Mouse (Mus musculus): ENCODE results near the gene Pak1ip1.

Gene Pak1ip1

GRCm38 (mm10) chr13:41006244-41006643 lies 5.4 kb downstream of the Pak1ip1 start:
- DNase-seq (ENCODE audit: low spot score), result no peak

DNA sequence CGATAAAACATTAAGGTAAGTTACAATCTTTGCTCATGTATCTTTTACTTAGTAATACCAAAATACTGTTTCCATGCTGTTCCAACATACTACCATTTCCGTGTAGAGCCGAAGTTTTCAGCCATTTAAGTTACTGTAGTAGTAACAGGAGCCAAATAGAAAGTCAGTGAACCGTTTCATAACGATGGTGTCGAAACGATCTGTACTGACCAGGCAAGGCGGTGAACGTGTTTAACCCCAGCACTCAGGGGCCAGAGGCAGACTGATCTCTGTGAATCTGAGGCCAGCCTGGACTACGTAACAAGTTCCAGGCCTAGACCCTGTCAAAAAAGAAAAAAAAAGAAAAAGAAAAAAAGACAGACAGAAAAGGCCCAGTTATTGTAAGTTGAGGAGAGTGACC lies 7.4 kb downstream of the Pak1ip1 start:
- DNase-seq (ENCODE audit: low spot score), result no peak

GRCm38 (mm10) chr13:41008946-41009345 lies 8.1 kb downstream of the Pak1ip1 start:
- DNase-seq (ENCODE audit: low spot score), result no peak

GRCm38 (mm10) chr13:41015829-41016634 lies 15.2 kb downstream of the Pak1ip1 start, which contains the start of gene Tmem14c:
Gene Tmem14c, plus strand, starts transcription at chr13:41016292.
- DNase-seq (ENCODE audit: low spot score), result peak; percentile 87

- DNase-seq (ENCODE audit: low spot score), result no peak
Observed at GRCm38 (mm10) chr13:41016797-41017405, 16.1 kb downstream of the Pak1ip1 start.

DNA sequence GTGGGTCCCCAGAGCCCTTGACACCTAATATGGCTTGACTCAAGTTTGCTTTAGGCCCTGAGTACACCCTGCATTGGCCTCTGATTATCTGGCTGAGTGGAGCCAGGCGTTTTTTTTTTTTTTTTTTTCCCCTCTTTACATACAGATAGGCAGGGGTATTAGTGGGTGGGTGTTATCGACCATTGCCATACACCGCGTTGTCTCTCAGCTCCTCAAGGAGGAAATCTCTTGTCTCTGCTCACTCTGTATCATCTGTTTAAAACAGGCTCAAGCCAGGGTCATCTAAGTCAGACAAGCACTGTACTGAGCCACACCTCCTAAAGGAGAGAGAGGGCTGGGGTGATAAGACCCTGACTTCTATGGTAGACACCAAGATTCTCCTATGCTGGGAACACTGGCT lies 17.0 kb downstream of the Pak1ip1 start:
- no peak for DNase-seq (ENCODE audit: low spot score)

DNA sequence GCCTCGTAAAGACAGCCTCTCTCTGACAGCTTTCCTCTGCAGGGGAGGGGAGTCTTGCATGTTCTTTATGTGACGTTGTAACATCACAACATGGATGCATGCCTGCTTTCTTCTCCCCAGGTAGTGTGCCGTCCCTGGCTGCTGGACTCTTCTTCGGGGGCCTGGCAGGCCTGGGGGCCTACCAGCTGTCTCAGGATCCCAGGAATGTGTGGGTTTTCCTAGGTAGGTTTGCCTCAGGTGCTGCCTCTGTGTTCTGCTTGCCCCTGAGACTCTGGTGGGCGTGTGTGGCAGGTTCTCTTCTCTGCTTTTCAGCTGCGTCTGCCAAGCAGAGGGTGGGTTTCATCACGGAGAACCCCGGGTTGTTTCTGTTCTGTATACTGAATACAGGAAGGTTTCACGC lies 17.4 kb downstream of the Pak1ip1 start:
- DNase-seq (ENCODE audit: low spot score), result no peak

- no peak for DNase-seq (ENCODE audit: low spot score)
Observed at GRCm38 (mm10) chr13:41018756-41019591, 18.2 kb downstream of the Pak1ip1 start.

DNA sequence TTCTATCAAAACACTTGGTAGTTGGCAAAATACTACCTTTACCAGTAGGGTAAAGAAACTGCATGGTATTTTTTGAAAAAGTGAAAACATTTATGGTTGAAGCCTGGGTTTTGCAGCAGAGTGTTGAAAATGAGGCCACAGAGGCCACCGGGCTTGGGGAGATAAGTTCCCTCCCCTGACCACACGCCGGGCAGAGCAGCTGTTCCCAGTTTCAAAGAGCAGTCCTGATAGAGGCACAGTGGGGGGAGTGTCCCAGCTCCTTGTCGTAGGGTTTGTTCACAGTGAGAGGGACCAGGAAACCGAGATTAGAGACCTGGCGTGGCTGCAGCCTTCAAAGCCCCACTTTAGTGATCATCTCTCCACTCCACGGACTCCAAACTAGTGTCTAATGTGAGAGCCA lies 19.7 kb downstream of the Pak1ip1 start:
- no peak for DNase-seq (ENCODE audit: low spot score)

DNA sequence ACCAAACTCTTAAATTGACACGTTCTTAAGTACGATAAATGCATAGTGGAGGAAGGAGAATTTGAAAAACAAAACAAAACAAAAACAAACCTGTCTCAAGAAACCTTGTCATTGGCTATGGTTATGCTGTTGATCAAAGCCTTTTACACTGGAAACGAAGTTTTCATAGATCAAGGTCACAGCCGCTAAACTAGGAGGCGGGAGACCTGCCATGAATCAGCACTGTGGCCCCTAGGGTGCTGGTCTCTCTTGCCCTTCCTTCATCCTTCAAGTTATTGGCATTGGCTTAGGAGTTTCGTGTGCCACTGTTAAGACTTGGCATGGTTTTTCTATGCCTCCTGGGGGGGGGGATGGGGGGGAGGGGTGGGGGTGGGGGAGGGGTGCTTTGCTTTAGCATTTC lies 20.8 kb downstream of the Pak1ip1 start:
- no peak for DNase-seq (ENCODE audit: low spot score)

DNA sequence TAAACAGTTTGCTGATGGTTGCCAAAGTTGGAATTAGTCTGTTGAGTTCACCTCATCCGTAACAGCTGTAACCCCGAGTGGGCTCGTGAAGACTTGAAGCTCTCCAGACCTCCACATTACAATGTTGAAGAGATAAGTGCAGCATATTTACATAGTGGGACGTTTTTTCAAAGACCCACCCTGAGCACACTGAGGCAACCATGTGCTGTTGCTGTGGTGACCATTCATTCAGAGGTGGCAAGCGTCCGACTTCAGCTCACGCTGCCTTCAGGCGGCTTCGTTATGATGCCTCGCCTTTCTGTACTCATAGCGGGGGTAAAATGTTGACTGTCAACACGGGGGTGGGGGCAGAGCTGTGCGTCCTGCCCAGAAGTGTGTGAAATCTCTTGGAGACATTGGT lies 21.3 kb downstream of the Pak1ip1 start:
- DNase-seq (ENCODE audit: low spot score), result no peak

- no peak for DNase-seq (ENCODE audit: low spot score)
Observed at GRCm38 (mm10) chr13:41030098-41030497, 29.3 kb downstream of the Pak1ip1 start.

GRCm38 (mm10) chr13:41042511-41042910 lies 41.7 kb downstream of the Pak1ip1 start:
- DNase-seq (ENCODE audit: low spot score), result no peak

GRCm38 (mm10) chr13:41045901-41046300 lies 45.1 kb downstream of the Pak1ip1 start:
- DNase-seq (ENCODE audit: low spot score), result no peak

GRCm38 (mm10) chr13:41047280-41047679 lies 46.5 kb downstream of the Pak1ip1 start:
- no peak for DNase-seq (ENCODE audit: low spot score)

DNA sequence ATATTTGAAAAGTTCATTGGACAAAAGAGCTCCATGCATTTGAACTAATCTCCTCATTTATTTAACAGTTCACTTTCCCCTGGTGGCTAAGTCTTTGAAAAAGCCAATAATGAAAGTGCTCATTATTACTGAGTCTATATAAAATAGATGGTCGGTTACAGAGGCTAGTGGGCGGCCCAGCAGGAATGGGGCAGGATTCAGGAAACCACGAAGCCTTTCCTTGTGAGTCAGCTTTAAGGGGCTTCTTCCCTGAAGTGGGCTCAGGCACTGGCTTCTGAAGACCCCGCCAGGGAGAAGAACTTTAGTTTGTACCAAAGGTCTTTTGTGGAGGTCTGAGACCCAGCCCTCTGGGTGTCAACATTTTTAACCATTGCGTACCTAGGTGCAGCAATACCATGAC lies 51.1 kb downstream of the Pak1ip1 start:
- no peak for DNase-seq (ENCODE audit: low spot score)
